Mouse (Mus musculus) lung, embryonic 15.5 days (tissue): ENCODE results near the gene Crebl2. TPM values are rescaled to one million over a fixed set of nuclear protein-coding genes. Genes with fewer than 3 reads are reported as not detected.

ENCODE experiments used
- ATAC-seq: fragments of 200-750 bp; cut with Nextera tagmentation; 2 replicates; pipeline ENCODE4 v1.8.0; 2017; ENCODE audit warnings: moderate number of reproducible peaks, borderline replicate concordance; ENCODE audit not compliant: low FRiP score, low TSS enrichment; ENCODE audit errors: extremely low read depth
- H3K27ac ChIP-seq: fragments of 300-500 bp; sonication (generic); 2 replicates; pipeline ENCODE4 v1.5.1; 2015; ENCODE audit warnings: moderate library complexity, mild to moderate bottlenecking, inconsistent platforms
- H3K27me3 ChIP-seq: fragments of 300-500 bp; sonication (generic); 2 replicates; pipeline ENCODE4 v1.6.1; 2015; ENCODE audit warnings: inconsistent platforms
- H3K36me3 ChIP-seq: fragments of 300-500 bp; sonication (generic); 2 replicates; pipeline ENCODE4 v1.6.1; 2015; ENCODE audit warnings: inconsistent platforms
- H3K4me1 ChIP-seq: fragments of 300-500 bp; sonication (generic); 2 replicates; pipeline ENCODE4 v1.6.1; 2015; ENCODE audit warnings: inconsistent platforms
- H3K4me2 ChIP-seq: fragments of 300-500 bp; sonication (generic); 2 replicates; pipeline ENCODE4 v1.6.1; 2015; ENCODE audit warnings: inconsistent platforms, mild to moderate bottlenecking, moderate library complexity
- H3K4me3 ChIP-seq: fragments of 300-500 bp; sonication (generic); 2 replicates; pipeline ENCODE4 v1.5.1; 2015; ENCODE audit warnings: mild to moderate bottlenecking, inconsistent platforms
- H3K9ac ChIP-seq: fragments of 300-500 bp; sonication (generic); 2 replicates; pipeline ENCODE4 v1.6.1; 2015; ENCODE audit warnings: inconsistent platforms
- H3K9me3 ChIP-seq: fragments of 300-500 bp; sonication (generic); 2 replicates; pipeline ENCODE4 v1.6.1; 2016; ENCODE audit warnings: inconsistent platforms
- WGBS: fragments of 180-500 bp; shearing (Covaris S2); methylation state at CpG from one replicate; pipeline ENCODE4 v1.1.7; 2015; 5-methylcytosine and 5-hydroxymethylcytosine counted together
- polyA plus RNA-seq: library from polyadenylated mRNA; unstranded; fragments of >200 nt; fragmentation: Nextera tagmentation; extraction: Ambion mirVana; gene quantifications from 2 replicates; pipeline ENCODE4 v1.2.1, GENCODE M21; 2015

Gene Crebl2
- polyA plus RNA-seq, 1 experiment from 2014 or later: 2.6 TPM

DNA sequence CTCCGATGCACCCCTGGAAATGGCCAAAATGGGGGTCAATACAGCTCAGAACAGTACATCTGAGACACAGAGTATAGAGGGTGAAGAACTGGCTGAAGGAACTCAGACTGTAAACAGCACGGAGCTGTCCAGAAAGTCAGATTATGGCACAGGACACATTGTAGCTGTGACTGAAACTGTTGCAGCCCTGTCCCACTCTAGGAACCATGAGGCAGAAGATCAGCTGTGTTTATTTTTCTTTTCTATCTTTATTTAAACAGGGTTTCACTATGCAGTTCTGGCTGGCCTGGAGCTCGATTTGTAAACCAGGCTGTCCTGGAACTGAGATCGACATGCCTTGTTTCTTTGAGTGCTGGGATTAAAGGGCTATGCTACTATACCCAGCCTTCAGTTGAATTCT is 30.3 kb downstream of the Crebl2 start:
- H3K4me2 ChIP-seq: no peak overlapping the region
- WGBS: 23% methylated on average over 4 of the region's 4 CpGs
- H3K9ac ChIP-seq: no peak overlapping the region
- H3K27me3 ChIP-seq: no peaks in the 10 kb centered on the region
- no peak overlapping the region for H3K4me3 ChIP-seq
- H3K4me1 ChIP-seq: peaks cover 26% of the 10 kb centered on the region
- no peaks in the 10 kb centered on the region for H3K9me3 ChIP-seq
- peak; percentile 47 for ATAC-seq
- H3K36me3 ChIP-seq: no peaks in the 10 kb centered on the region
- 0 out of 2 replicates have a peak overlapping the region, but pooled peaks have one; percentile 38 for H3K27ac ChIP-seq

DNA sequence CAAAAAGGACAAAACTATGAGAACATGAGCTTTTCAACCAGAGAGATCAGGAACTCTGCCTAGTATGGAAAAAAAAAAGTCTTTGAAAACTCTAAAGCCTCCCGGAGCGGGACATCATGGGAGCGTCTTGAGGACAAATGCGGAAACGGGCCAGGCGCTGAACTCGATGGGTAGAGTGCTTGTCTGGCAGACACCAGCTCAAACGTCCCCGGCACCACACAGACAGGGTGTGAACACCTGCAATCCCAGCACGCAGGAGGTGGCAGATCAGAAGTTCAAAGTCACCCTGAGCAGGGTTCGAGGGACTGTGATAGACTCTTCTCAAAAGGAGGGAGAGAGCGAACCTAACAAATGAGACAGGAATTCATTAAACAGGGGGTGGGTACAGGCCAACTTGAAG is 31.4 kb downstream of the Crebl2 start:
- Histone ChIP-seq H3K9ac (no peak overlapping the region), H3K4me2 (no peak overlapping the region), H3K4me1 (peaks cover 26% of the 10 kb centered on the region), H3K27ac (no peak overlapping the region), H3K36me3 (no peaks in the 10 kb centered on the region), H3K9me3 (no peaks in the 10 kb centered on the region), H3K4me3 (no peak overlapping the region), H3K27me3 (no peaks in the 10 kb centered on the region)
- 78% methylated on average over 12 of the region's 12 CpGs for WGBS
- ATAC-seq: no peak

DNA sequence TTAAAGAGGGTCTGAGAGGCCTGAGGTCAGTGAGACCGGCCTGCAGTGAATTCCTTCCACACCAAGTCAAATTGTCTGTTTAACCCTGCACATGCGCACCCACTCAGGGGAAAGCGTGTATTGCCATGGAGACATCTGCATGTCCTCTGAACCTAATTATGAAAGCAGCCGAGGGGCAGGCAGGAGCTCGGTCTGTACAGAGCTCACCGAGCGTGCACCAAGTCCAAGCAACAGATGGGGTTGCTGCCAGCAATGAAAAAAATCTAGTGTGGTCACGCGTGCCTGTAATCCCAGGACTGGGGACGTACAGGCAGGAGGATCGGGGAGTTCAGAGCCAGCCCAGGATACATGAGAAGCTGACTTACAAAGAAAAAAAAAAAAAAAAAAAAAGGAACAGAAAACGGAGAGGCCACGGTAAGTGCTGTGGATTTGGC is 32.7 kb downstream of the Crebl2 start:
- H3K27me3 ChIP-seq: no peaks in the 10 kb centered on the region
- peaks cover 26% of the 10 kb centered on the region for H3K4me1 ChIP-seq
- no peaks in the 10 kb centered on the region for H3K9me3 ChIP-seq
- 17% methylated on average over 13 of the region's 13 CpGs for WGBS
- peak overlapping the region; percentile 16 for H3K9ac ChIP-seq
- no peaks in the 10 kb centered on the region for H3K36me3 ChIP-seq
- peak overlapping the region; percentile 48 for H3K4me2 ChIP-seq
- peak; percentile 36; the same call in 1 of the 2 replicates for ATAC-seq
- H3K27ac ChIP-seq: peak overlapping the region; percentile 17; the same call in 1 of the 2 replicates
- H3K4me3 ChIP-seq: peak overlapping the region; percentile 20

DNA sequence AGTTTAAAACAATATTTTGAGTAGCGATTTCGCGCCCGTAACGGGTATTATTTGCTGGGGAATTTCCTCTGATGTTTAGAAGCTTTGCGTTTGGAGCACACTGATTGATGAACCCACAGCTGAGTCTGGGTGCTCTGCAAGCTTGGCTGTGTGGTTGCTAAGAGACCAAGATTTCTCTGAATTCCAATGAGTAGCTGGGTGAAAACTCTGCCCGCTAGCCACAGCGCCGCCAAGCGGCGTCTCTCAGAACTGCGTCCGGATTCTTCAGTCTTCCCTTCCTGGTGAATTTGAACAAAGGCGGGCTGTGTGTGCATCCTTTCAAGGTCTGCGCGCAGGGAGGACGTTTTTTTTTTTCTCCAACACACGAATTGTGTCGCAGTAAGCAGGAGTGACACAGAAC is 33.2 kb downstream of the Crebl2 start:
- Histone ChIP-seq H3K27me3 (no peaks in the 10 kb centered on the region), H3K36me3 (no peaks in the 10 kb centered on the region), H3K9me3 (no peaks in the 10 kb centered on the region), H3K4me3 (peak overlapping the region; percentile 20), H3K4me2 (peak overlapping the region; percentile 48), H3K9ac (peak overlapping the region; percentile 16; the same call in 1 of the 2 replicates), H3K4me1 (peaks cover 26% of the 10 kb centered on the region), H3K27ac (no peak overlapping the region)
- ATAC-seq: peak; percentile 77; the same call in 1 of the 2 replicates
- WGBS: under 1% methylated on average over 19 of the region's 19 CpGs

DNA sequence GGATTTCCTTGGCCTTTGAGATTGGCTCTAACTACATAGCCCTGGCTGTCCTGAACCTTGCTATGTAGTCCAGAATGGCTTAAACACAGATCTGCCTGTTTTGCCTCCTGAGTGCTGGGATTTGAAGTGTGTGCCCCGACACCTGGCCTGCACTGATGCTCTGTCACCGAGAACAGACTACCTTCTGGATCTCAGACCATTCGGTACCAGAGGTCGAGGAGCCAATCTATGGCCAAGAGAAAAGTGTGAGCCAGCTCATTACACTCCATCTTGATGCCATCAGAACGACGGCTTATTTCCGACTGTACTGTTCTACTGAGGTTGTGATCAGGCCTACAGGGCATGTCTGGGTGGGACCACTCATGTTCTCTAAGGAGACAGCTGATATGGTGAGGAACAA is 36.2 kb downstream of the Crebl2 start:
- H3K9me3 ChIP-seq: no peaks in the 10 kb centered on the region
- H3K36me3 ChIP-seq: peaks cover 9% of the 10 kb centered on the region; the same call in 1 of the 2 replicates
- no peaks in the 10 kb centered on the region for H3K27me3 ChIP-seq
- no peak for ATAC-seq
- H3K4me2 ChIP-seq: no peak overlapping the region
- peaks cover 12% of the 10 kb centered on the region for H3K4me1 ChIP-seq
- WGBS: 93% methylated on average over 7 of the region's 7 CpGs
- no peak overlapping the region for H3K4me3 ChIP-seq
- H3K9ac ChIP-seq: no peak overlapping the region
- H3K27ac ChIP-seq: no peak overlapping the region

DNA sequence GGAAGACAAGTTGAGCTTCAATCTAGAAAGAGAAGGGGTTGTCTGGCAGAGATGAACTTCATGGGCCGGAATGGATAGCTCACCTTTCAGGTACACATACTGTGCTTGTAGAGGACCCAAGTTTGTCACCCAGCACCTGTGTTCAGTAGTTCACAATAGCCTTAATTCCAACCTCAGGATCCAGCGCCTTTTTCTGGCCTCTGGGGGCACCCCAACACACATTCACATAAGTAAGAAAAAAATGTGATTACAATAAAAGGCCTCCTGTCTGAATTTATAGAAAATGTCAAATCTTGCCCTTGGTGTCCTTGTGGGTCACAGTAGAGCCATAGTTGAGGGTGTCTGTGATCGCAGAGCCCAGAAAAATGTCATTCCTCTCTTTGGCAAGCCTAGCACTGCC is 37.4 kb downstream of the Crebl2 start:
- no peak overlapping the region for H3K4me2 ChIP-seq
- no peak overlapping the region for H3K9ac ChIP-seq
- ATAC-seq: no peak
- peaks cover 11% of the 10 kb centered on the region for H3K4me1 ChIP-seq
- H3K27ac ChIP-seq: no peak overlapping the region
- WGBS: 71% methylated on average over 3 of the region's 3 CpGs
- peaks cover 9% of the 10 kb centered on the region; the same call in 1 of the 2 replicates for H3K36me3 ChIP-seq
- H3K9me3 ChIP-seq: no peaks in the 10 kb centered on the region
- no peaks in the 10 kb centered on the region for H3K27me3 ChIP-seq
- no peak overlapping the region for H3K4me3 ChIP-seq

DNA sequence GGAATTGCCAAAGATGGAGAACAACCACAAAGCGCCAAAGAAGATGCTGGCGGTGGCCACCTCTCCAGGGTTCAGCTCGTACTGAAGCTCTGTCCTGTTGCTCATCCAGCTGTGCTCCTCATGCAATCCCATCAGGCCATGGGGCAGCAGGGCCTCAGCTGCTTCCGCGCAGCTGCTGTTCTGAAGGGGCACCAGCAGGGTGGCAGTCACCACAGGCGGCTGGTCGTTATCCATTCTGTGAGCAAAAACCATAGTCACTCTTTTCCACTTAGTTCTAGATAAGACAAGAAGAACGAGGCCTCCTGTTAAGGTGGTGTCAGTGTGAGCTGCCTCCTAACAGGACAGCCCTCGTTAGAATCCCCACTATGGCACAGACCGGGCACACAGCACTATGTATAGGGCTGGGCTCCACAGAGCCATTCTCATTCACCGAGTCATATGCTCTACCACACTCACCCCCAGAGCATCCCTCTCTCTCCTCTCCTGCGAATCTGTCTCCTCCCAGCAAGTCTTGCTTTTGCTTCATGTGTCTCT is 40.3 kb downstream of the Crebl2 start:
- 89% methylated on average over 12 of the region's 12 CpGs for WGBS
- no peaks in the 10 kb centered on the region for H3K4me1 ChIP-seq
- H3K36me3 ChIP-seq: peaks cover 9% of the 10 kb centered on the region; the same call in 1 of the 2 replicates
- no peak overlapping the region for H3K4me2 ChIP-seq
- H3K27ac ChIP-seq: no peak overlapping the region
- H3K9me3 ChIP-seq: no peaks in the 10 kb centered on the region
- no peaks in the 10 kb centered on the region for H3K27me3 ChIP-seq
- ATAC-seq: no peak
- no peak overlapping the region for H3K9ac ChIP-seq
- no peak overlapping the region for H3K4me3 ChIP-seq

DNA sequence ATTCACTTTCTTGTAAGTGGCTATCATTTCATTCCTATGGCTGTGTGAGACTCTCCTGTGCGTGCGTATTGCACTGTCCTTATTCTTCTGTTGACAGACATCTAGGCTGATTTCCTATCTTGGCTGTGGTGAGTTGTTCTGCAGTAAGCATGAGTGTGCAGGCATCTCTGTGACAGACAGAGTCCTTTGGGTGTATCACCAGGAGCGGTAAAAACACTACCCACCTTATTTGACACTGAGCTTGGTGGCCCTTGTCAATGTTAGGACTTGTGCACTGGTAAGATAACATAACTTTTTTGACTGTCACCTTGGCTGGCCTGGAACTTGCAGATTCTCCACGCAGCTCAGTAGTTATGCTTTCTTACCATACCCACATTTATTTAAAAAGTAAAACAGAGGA is 40.9 kb downstream of the Crebl2 start:
- Histone ChIP-seq H3K9ac (no peak overlapping the region), H3K4me3 (no peak overlapping the region), H3K27me3 (no peaks in the 10 kb centered on the region), H3K9me3 (no peaks in the 10 kb centered on the region), H3K36me3 (peaks cover 9% of the 10 kb centered on the region; the same call in 1 of the 2 replicates), H3K27ac (no peak overlapping the region), H3K4me1 (no peaks in the 10 kb centered on the region), H3K4me2 (no peak overlapping the region)
- 85% methylated on average over 4 of the region's 4 CpGs for WGBS
- ATAC-seq: no peak

DNA sequence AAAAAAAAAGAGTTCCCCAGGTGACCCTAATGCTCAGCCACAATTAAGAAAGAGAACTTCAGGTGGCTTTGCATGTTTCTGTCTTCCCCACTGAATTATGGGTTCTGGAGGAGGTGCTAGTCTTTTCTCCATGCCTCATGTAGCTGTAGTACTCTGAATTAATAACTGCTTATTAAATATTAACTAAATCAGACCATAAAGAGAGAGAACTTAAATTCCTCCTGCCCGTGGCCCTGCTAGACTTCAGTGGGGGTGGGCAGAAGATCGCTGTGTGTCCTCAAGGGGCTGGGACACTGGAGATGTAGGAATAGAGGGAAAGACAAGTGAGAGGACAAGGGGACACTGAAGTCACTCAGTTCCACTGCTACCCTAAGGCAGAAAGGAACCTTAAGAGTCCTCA is 42.3 kb downstream of the Crebl2 start:
- H3K4me1 ChIP-seq: no peaks in the 10 kb centered on the region
- H3K27me3 ChIP-seq: no peaks in the 10 kb centered on the region
- H3K27ac ChIP-seq: no peak overlapping the region
- no peak overlapping the region for H3K9ac ChIP-seq
- no peaks in the 10 kb centered on the region for H3K9me3 ChIP-seq
- no peak for ATAC-seq
- 72% methylated on average over 2 of the region's 2 CpGs for WGBS
- H3K4me3 ChIP-seq: no peak overlapping the region
- no peak overlapping the region for H3K4me2 ChIP-seq
- H3K36me3 ChIP-seq: peaks cover 9% of the 10 kb centered on the region; the same call in 1 of the 2 replicates

DNA sequence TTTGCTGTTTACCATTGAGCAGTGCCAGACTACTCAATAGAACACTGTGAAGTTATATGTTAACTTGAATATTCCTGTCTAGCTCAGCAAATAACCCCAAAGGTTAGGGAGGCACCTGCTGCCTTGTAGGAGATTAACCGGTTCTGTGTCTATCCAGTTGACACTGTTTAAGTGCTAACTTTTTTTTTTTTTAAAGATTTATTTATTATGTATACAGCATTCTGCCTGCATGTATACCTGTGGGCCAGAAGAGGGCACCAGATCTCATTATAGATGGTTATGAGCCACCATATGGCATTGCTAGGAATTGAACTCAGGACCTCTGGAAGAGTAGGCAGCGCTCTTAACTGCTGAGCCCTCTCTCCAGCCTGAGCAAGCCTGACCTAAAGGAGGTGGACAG is 43.1 kb downstream of the Crebl2 start:
- Histone ChIP-seq H3K9me3 (no peaks in the 10 kb centered on the region), H3K4me3 (no peak overlapping the region), H3K27me3 (no peaks in the 10 kb centered on the region), H3K36me3 (peaks cover 9% of the 10 kb centered on the region; the same call in 1 of the 2 replicates), H3K9ac (no peak overlapping the region), H3K4me1 (no peaks in the 10 kb centered on the region), H3K27ac (no peak overlapping the region), H3K4me2 (no peak overlapping the region)
- ATAC-seq: no peak
- WGBS: 79% methylated on average over 2 of the region's 2 CpGs

DNA sequence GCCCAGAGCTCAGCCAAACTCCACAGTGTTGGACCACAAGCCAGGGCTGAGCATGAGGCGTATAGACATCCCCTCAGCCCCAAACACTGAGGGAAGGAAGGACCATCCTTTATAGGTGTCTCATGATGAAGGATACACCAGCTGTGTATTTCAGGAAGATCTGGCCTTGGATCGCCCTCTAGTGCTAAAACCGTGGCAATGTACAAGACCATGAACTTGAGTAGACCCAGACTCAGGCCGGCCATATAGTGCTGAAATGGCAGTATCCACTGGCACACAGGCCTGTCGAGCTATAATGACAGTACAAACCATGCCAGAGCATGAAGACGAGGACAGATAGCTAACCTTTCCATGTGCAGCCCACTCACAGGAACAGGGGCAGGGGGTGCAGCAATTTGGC is 46.8 kb downstream of the Crebl2 start:
- ATAC-seq: no peak
- H3K27me3 ChIP-seq: no peaks in the 10 kb centered on the region
- no peaks in the 10 kb centered on the region for H3K9me3 ChIP-seq
- H3K27ac ChIP-seq: no peak overlapping the region
- H3K4me2 ChIP-seq: no peak overlapping the region
- no peaks in the 10 kb centered on the region for H3K4me1 ChIP-seq
- no peak overlapping the region for H3K4me3 ChIP-seq
- 66% methylated on average over 6 of the region's 6 CpGs for WGBS
- no peaks in the 10 kb centered on the region for H3K36me3 ChIP-seq
- no peak overlapping the region for H3K9ac ChIP-seq

DNA sequence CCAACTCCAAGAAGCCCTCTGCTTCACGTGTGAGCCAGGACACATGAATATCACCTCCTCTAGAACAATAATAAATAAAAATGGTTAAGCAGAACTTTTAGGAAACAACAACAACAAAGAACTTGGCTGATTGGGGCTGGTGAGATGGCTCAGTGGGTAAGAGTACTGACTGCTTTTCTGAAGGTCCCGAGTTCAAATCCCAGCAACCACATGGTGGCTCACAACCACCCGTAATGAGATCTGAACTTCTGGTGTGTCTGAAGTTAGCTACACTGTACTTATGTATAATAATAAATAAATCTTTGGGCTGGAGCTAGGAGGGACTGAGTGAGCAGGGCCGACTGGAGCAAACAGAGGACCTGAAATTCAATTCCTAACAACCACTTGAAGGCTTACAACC is 47.3 kb downstream of the Crebl2 start:
- no peaks in the 10 kb centered on the region for H3K9me3 ChIP-seq
- WGBS: 85% methylated on average over 4 of the region's 4 CpGs
- no peaks in the 10 kb centered on the region for H3K4me1 ChIP-seq
- no peaks in the 10 kb centered on the region for H3K36me3 ChIP-seq
- H3K27ac ChIP-seq: no peak overlapping the region
- no peak for ATAC-seq
- H3K4me3 ChIP-seq: no peak overlapping the region
- no peaks in the 10 kb centered on the region for H3K27me3 ChIP-seq
- H3K9ac ChIP-seq: no peak overlapping the region
- H3K4me2 ChIP-seq: no peak overlapping the region

DNA sequence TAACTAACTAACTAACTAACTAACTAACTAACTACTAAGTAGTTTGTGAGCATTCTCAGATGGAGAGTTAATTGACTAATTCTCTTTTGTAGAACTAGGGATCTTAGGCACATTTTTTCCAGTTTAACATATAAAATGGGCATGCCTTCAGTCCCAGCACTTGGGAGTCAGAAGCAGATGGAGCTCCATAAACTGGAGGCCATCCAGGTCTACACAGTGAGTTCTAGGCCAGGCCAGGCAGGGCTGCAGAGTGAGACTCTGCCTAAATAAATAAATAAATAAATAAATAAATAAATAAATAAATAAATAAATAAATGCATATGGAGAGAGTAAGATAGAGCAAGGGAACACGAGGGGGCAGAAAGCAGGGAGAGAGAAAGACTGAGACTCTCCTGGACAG is 47.9 kb downstream of the Crebl2 start:
- Histone ChIP-seq H3K9me3 (no peaks in the 10 kb centered on the region), H3K4me2 (no peak overlapping the region), H3K27me3 (no peaks in the 10 kb centered on the region), H3K9ac (no peak overlapping the region), H3K4me1 (no peaks in the 10 kb centered on the region), H3K4me3 (no peak overlapping the region), H3K27ac (no peak overlapping the region), H3K36me3 (no peaks in the 10 kb centered on the region)
- 60% methylated on average over 1 of the region's 1 CpGs for WGBS
- ATAC-seq: no peak
